15 mouse cellular contexts compared by ENCODE assay signal in genomic region chrX:150460143-150460542, GRCm38 (mm10). TPM values are rescaled to one million over a fixed set of nuclear protein-coding genes. Genes with fewer than 3 reads are reported as not detected.
DNase-seq lines count a peak whose midpoint lies in the region; ATAC-seq and TF ChIP-seq lines count a peak whose summit lies in the region.
"Had no signal": no experiment of that assay in that cellular context is flagged by ENCODE, and none has a peak within 500 bp of the region (broad histone marks: within the 10 kb centered on the region; RNA-seq: fewer than 3 reads in every experiment).

No protein-coding gene starts in this region.

- H3K79me2 ChIP-seq in MEL (ENCODE audit: control insufficient read depth, insufficient read depth, low read length, poor library complexity): peaks cover 6% of the 10 kb centered on the region; the same call in 1 of the 2 replicates

- no peak for DNase-seq in liver, postnatal 0 days
- no peak for DNase-seq in lung, embryonic 14.5 days
- DNase-seq in lung, postnatal 10 days: no peak
- DNase-seq in MEL (ENCODE audit: low read depth, low spot score): no peak
- DNase-seq: B cell, adult 2 months; gastrocnemius, postnatal 25 days had no signal

- TF ChIP-seq POLR2A in MEL (IDR thresholded peaks at IDR 0.05; ENCODE audit: control insufficient read depth in 1 of 2, insufficient read depth in 1 of 2, low read depth in 1 of 2, low read length in 2 of 2, poor library complexity in 1 of 2): no peak

- 34% methylated on average over 2 of the region's 2 CpGs for WGBS in liver, embryonic 12.5 days (ENCODE audit: insufficient replicate concordance)
- WGBS in liver, postnatal 0 days (ENCODE audit: insufficient replicate concordance): 54% methylated on average over 2 of the region's 2 CpGs
- 51% methylated on average over 2 of the region's 2 CpGs for WGBS in lung, embryonic 14.5 days
- WGBS in forebrain, embryonic 16.5 days: 72% methylated on average over 2 of the region's 2 CpGs

- H3K4me3 ChIP-seq in liver, embryonic 12.5 days: no peak overlapping the region
- no peak overlapping the region for H3K4me3 ChIP-seq in liver, postnatal 0 days (ENCODE audit: low read depth, low read length)
- H3K4me3 ChIP-seq in lung, embryonic 14.5 days (ENCODE audit: low read depth, low read length): no peak overlapping the region
- no peak overlapping the region for H3K4me3 ChIP-seq in MEL (ENCODE audit: control insufficient read depth in 1 of 2, insufficient read depth in 1 of 2, low read depth in 2 of 2, low read length in 2 of 2)
- no peak overlapping the region for H3K4me3 ChIP-seq in forebrain, embryonic 16.5 days (replicated peaks; ENCODE audit: low read length)

- no peak for ATAC-seq in liver, embryonic 12.5 days
- ATAC-seq in liver, postnatal 0 days: no peak
- no peak for ATAC-seq in lung, embryonic 14.5 days (ENCODE audit: insufficient read depth)
- no peak for ATAC-seq in forebrain, embryonic 16.5 days

- TF ChIP-seq CTCF in liver, postnatal 0 days (IDR thresholded peaks at IDR 0.05; ENCODE audit: low read depth): no peak
- TF ChIP-seq CTCF in lung, embryonic 14.5 days (IDR thresholded peaks at IDR 0.05; ENCODE audit: low read depth): no peak
- no peak for TF ChIP-seq CTCF in MEL (IDR thresholded peaks at IDR 0.05 in 2 of 3, conservative IDR thresholded peaks at IDR 0.05 in 1 of 3; ENCODE audit: control insufficient read depth in 1 of 3, insufficient read depth in 1 of 3, low read depth in 2 of 3, low read length in 3 of 3, poor library complexity in 1 of 3, severe bottlenecking in 1 of 3)

- no peak for TF ChIP-seq EP300 in liver, postnatal 0 days (IDR thresholded peaks at IDR 0.05; ENCODE audit: low read depth)
- TF ChIP-seq EP300 in MEL (IDR thresholded peaks at IDR 0.05; ENCODE audit: low read depth in 1 of 2, low read length in 2 of 2): peak; percentile 58 to 62; a peak in 2 of 4 replicates

- TF ChIP-seq RAD21 in MEL (IDR thresholded peaks at IDR 0.05; ENCODE audit: low read depth, low read length): no peak

- H3K27me3 ChIP-seq in liver, embryonic 12.5 days (replicated peaks): no peaks in the 10 kb centered on the region
- H3K27me3 ChIP-seq in liver, postnatal 0 days (ENCODE audit: insufficient read depth, low read length): no peaks in the 10 kb centered on the region
- no peaks in the 10 kb centered on the region for H3K27me3 ChIP-seq in lung, embryonic 14.5 days (ENCODE audit: insufficient read depth, low read length)
- H3K27me3 ChIP-seq in MEL (ENCODE audit: control insufficient read depth in 1 of 2, insufficient read depth in 2 of 2, low read length in 2 of 2): no peaks in the 10 kb centered on the region
- H3K27me3 ChIP-seq in forebrain, embryonic 16.5 days (replicated peaks; ENCODE audit: control insufficient read depth, insufficient read depth, low read length): no peaks in the 10 kb centered on the region
- H3K27me3 ChIP-seq: CH12.LX; embryonic facial prominence, embryonic 12.5 days; embryonic facial prominence, embryonic 15.5 days; heart, embryonic 15.5 days; hindbrain, embryonic 13.5 days had no signal

- no peaks in the 10 kb centered on the region for H3K36me3 ChIP-seq in liver, embryonic 12.5 days
- no peaks in the 10 kb centered on the region for H3K36me3 ChIP-seq in liver, postnatal 0 days (replicated peaks; ENCODE audit: insufficient read depth, low read length)
- no peaks in the 10 kb centered on the region for H3K36me3 ChIP-seq in lung, embryonic 14.5 days (ENCODE audit: insufficient read depth)
- H3K36me3 ChIP-seq in MEL (ENCODE audit: control insufficient read depth in 1 of 2, insufficient read depth in 2 of 2, low read length in 2 of 2): peaks cover 0 to 19% of the 10 kb centered on the region in 2 experiments; a peak in 2 of 4 replicates
- H3K36me3 ChIP-seq in forebrain, embryonic 16.5 days (ENCODE audit: control insufficient read depth, insufficient read depth): no peaks in the 10 kb centered on the region
- H3K36me3 ChIP-seq: embryonic facial prominence, embryonic 12.5 days; embryonic facial prominence, embryonic 15.5 days; G1E; heart, embryonic 15.5 days; hindbrain, embryonic 10.5 days; hindbrain, embryonic 13.5 days had no signal

- no peaks in the 10 kb centered on the region for H3K9me3 ChIP-seq in liver, embryonic 12.5 days (replicated peaks)
- no peaks in the 10 kb centered on the region for H3K9me3 ChIP-seq in liver, postnatal 0 days (ENCODE audit: low read length)
- H3K9me3 ChIP-seq in lung, embryonic 14.5 days (ENCODE audit: low read depth, low read length): no peaks in the 10 kb centered on the region
- H3K9me3 ChIP-seq in MEL (replicated peaks; ENCODE audit: insufficient read depth, low read length): no peaks in the 10 kb centered on the region
- no peaks in the 10 kb centered on the region for H3K9me3 ChIP-seq in forebrain, embryonic 16.5 days (ENCODE audit: control insufficient read depth, low read length)
- H3K9me3 ChIP-seq: embryonic facial prominence, embryonic 12.5 days; embryonic facial prominence, embryonic 15.5 days; G1E; heart, embryonic 15.5 days; hindbrain, embryonic 10.5 days; hindbrain, embryonic 13.5 days had no signal

- peak overlapping the region; percentile 62 for H3K4me2 ChIP-seq in liver, embryonic 12.5 days
- no peak overlapping the region for H3K4me2 ChIP-seq in liver, postnatal 0 days (ENCODE audit: low read depth, low read length)
- H3K4me2 ChIP-seq in lung, embryonic 14.5 days: 0 out of 2 replicates have a peak overlapping the region, but pooled peaks have one; percentile 54
- H3K4me2 ChIP-seq in forebrain, embryonic 16.5 days (ENCODE audit: low read length): no peak overlapping the region

- H3K27ac ChIP-seq in liver, embryonic 12.5 days: 0 out of 2 replicates have a peak overlapping the region, but pooled peaks have one; percentile 66
- no peak overlapping the region for H3K27ac ChIP-seq in liver, postnatal 0 days (ENCODE audit: low read depth)
- no peak overlapping the region for H3K27ac ChIP-seq in lung, embryonic 14.5 days (ENCODE audit: low read depth)
- no peak overlapping the region for H3K27ac ChIP-seq in MEL (ENCODE audit: control insufficient read depth, low read depth, low read length)
- H3K27ac ChIP-seq in forebrain, embryonic 16.5 days (ENCODE audit: low read length): no peak overlapping the region
- H3K27ac ChIP-seq: embryonic facial prominence, embryonic 15.5 days; heart, embryonic 15.5 days; hindbrain, embryonic 13.5 days had no signal

- no peak overlapping the region for H3K9ac ChIP-seq in liver, embryonic 12.5 days
- H3K9ac ChIP-seq in liver, postnatal 0 days (replicated peaks): no peak overlapping the region
- H3K9ac ChIP-seq in lung, embryonic 14.5 days: no peak overlapping the region
- no peak overlapping the region; the same call in 1 of the 2 replicates for H3K9ac ChIP-seq in MEL (ENCODE audit: control insufficient read depth, low read depth, low read length, poor library complexity, severe bottlenecking)
- H3K9ac ChIP-seq in forebrain, embryonic 16.5 days (replicated peaks; ENCODE audit: low read depth, low read length): no peak overlapping the region
- H3K9ac ChIP-seq: embryonic facial prominence, embryonic 15.5 days; heart, embryonic 15.5 days had no signal

- H3K4me1 ChIP-seq in liver, embryonic 12.5 days: peaks cover 16% of the 10 kb centered on the region
- H3K4me1 ChIP-seq in liver, postnatal 0 days (ENCODE audit: insufficient read depth): no peaks in the 10 kb centered on the region
- H3K4me1 ChIP-seq in lung, embryonic 14.5 days (ENCODE audit: insufficient read depth): no peaks in the 10 kb centered on the region
- peaks cover 3 to 7% of the 10 kb centered on the region in 2 experiments; a peak in 3 of 4 replicates for H3K4me1 ChIP-seq in MEL (ENCODE audit: control insufficient read depth in 1 of 2, insufficient read depth in 2 of 2, low read length in 2 of 2)
- H3K4me1 ChIP-seq in forebrain, embryonic 16.5 days (replicated peaks; ENCODE audit: control insufficient read depth, insufficient read depth, low read length): peaks cover 3% of the 10 kb centered on the region
- H3K4me1 ChIP-seq: embryonic facial prominence, embryonic 12.5 days; embryonic facial prominence, embryonic 15.5 days; heart, embryonic 15.5 days had no signal

TF ChIP-seq in MEL, 35 proteins besides CTCF, POLR2A, EP300 and RAD21 (continues in another document):
- TF ChIP-seq MAZ (IDR thresholded peaks at IDR 0.05; ENCODE audit: low read depth, low read length) (no peak), MYB (IDR thresholded peaks at IDR 0.05; ENCODE audit: low read depth, low read length) (no peak), ZC3H11A (IDR thresholded peaks at IDR 0.05; ENCODE audit: low read depth, low read length) (no peak), TCF12 (IDR thresholded peaks at IDR 0.05; ENCODE audit: low read depth, low read length) (peak; percentile 20; the same call in 1 of the 2 replicates), E2F4 (IDR thresholded peaks at IDR 0.05; ENCODE audit: borderline replicate concordance, low read depth, low read length) (no peak), ETS1 (IDR thresholded peaks at IDR 0.05; ENCODE audit: low read depth, low read length) (no peak), MXI1 (IDR thresholded peaks at IDR 0.05; ENCODE audit: low read depth, low read length) (no peak), RCOR1 (IDR thresholded peaks at IDR 0.05; ENCODE audit: low read depth, low read length) (peak; percentile 29; the same call in 1 of the 2 replicates), POLR2AphosphoS5 (IDR thresholded peaks at IDR 0.05; ENCODE audit: borderline replicate concordance, low read depth, low read length) (no peak), CHD2 (IDR thresholded peaks at IDR 0.05; ENCODE audit: low read length) (no peak), MEF2A (IDR thresholded peaks at IDR 0.05; ENCODE audit: extremely low read depth, insufficient replicate concordance, low read depth, low read length, poor library complexity, severe bottlenecking) (no peak), ELF1 (IDR thresholded peaks at IDR 0.05; ENCODE audit: low read depth, low read length) (no peak), TAL1 (IDR thresholded peaks at IDR 0.05; ENCODE audit: low read length) (no peak), POLR2AphosphoS2 (IDR thresholded peaks at IDR 0.05; ENCODE audit: low read length) (no peak), JUND (IDR thresholded peaks at IDR 0.05; ENCODE audit: low read depth, low read length) (no peak), USF2 (IDR thresholded peaks at IDR 0.05; ENCODE audit: borderline replicate concordance in 1 of 2, insufficient read depth in 1 of 2, low read depth in 1 of 2, low read length in 2 of 2) (no peak), USF1 (IDR thresholded peaks at IDR 0.05; ENCODE audit: low read depth, low read length) (no peak)

RNA-seq across cellular contexts. Expression of gene Tmem29, which starts 1.2 kb away (rescaled TPM):
- 16.5 and 18.0 TPM in 2 replicates for polyA plus RNA-seq in liver, embryonic 12.5 days (2016; fragmentation: Nextera tagmentation; extraction: Ambion mirVana)
- 9.9 and 10.0 TPM in 2 replicates for polyA plus RNA-seq in liver, postnatal 0 days (2015; fragmentation: Nextera tagmentation; extraction: Ambion mirVana)
- polyA plus RNA-seq in lung, embryonic 14.5 days (2014; fragmentation: Nextera tagmentation; extraction: Ambion mirVana): 35.8 and 39.7 TPM in 2 replicates
- 36.4 and 37.1 TPM in 2 replicates for total RNA-seq in MEL (2012; rRNA removed)
- polyA plus RNA-seq in MEL (2012; ENCODE audit: insufficient read depth in 1 of 2, insufficient read length in 2 of 2, low read depth in 1 of 2, low replicate concordance in 2 of 2, missing spikeins in 1 of 2): 10 to 100 TPM in 1 of 2 experiments, not detected in 1; 66.5 TPM
- polyA plus RNA-seq in forebrain, embryonic 16.5 days (2015; fragmentation: Nextera tagmentation; extraction: Ambion mirVana): 51.9 and 54.2 TPM in 2 replicates

Comparison
In these comparisons a context has a peak if more than half of its experiments do, and no peak if none do; other contexts are left out.
1. H3K4me2 ChIP-seq: peak in liver, embryonic 12.5 days (single experiment) and lung, embryonic 14.5 days (single experiment); none in liver, postnatal 0 days (single experiment) and forebrain, embryonic 16.5 days (single experiment).